Mouse (Mus musculus) lung, adult 2 months (tissue): ENCODE results near the gene Zscan12.

ENCODE experiments used
- CTCF ChIP-seq: fragments of 200-500 bp; IDR thresholded peaks from 2 replicates; pipeline ENCODE4 v1.5.1; 2011; ENCODE audit warnings: mild to moderate bottlenecking, low read length, control low read depth; ENCODE audit not compliant: insufficient read depth
- POLR2A ChIP-seq: fragments of 200-500 bp; IDR thresholded peaks from 2 replicates; pipeline ENCODE4 v1.6.1; 2011; ENCODE audit warnings: low read depth, mild to moderate bottlenecking, control low read depth, low read length, borderline replicate concordance; ENCODE audit errors: extremely low read depth

GRCm38 (mm10) chr13:21346610-21347009 is 16.0 kb upstream of the Zscan12 start, which contains the start of gene Olfr1367:
- no peak for TF ChIP-seq CTCF
- TF ChIP-seq POLR2A, result no peak
